Mouse (Mus musculus): ENCODE data around the gene Agpat4. TPM values are rescaled to one million over a fixed set of nuclear protein-coding genes. Genes with fewer than 3 reads are reported as not detected.

The Agpat4 gene
- polyA plus RNA-seq, 1 experiment = not detected

GRCm38 (mm10) chr17:12268538-12268937 is 150.0 kb downstream of the Agpat4 start:
- no peak for TF ChIP-seq CTCF (IDR thresholded peaks at IDR 0.05; ENCODE audit: insufficient read depth, low read depth, low read length)
- TF ChIP-seq POLR2A (IDR thresholded peaks at IDR 0.05; ENCODE audit: insufficient read depth, low read depth, low read length) = no peak
- no peak overlapping the region for H3K27ac ChIP-seq (ENCODE audit: insufficient read depth, low read depth, low read length)
- H3K4me3 ChIP-seq (ENCODE audit: insufficient read depth, low read depth, low read length) = no peak overlapping the region
- 80% methylated on average over 10 of the region's 10 CpGs for WGBS
- peaks cover 24% of the 10 kb centered on the region for H3K4me1 ChIP-seq (ENCODE audit: control insufficient read depth, insufficient read depth, low read length)

Other genes starting within 250 kb of the Agpat4 start
- gene Map3k4, start 200.1 kb downstream of the Agpat4 start, polyA plus RNA-seq (2012; ENCODE audit: insufficient read depth, insufficient read length, low replicate concordance, missing spikeins) = not detected in 2 replicates

Data from olfactory bulb, adult 2 months (tissue).